Mouse (Mus musculus) embryonic facial prominence, embryonic 15.5 days (tissue): Measurements from ENCODE around the gene Nell1. TPM values are rescaled to one million over a fixed set of nuclear protein-coding genes. Genes with fewer than 3 reads are reported as not detected.
A peak's percentile ranks its signal among the peaks of the same experiment; 100 is the strongest.

ENCODE experiments used
- ATAC-seq: fragments of 200-750 bp; cut with Nextera tagmentation; 2 replicates; pipeline ENCODE4 v1.8.0; 2017; ENCODE audit warnings: low read depth, moderate TSS enrichment; ENCODE audit not compliant: insufficient number of reproducible peaks, low FRiP score, low TSS enrichment
- H3K27ac ChIP-seq: fragments of 300-500 bp; sonication (generic); replicated peaks from 2 replicates; pipeline ENCODE4 v1.5.1; 2015; ENCODE audit warnings: mild to moderate bottlenecking, inconsistent platforms
- H3K27me3 ChIP-seq: fragments of 300-500 bp; sonication (generic); 2 replicates; pipeline ENCODE4 v1.6.1; 2015; ENCODE audit warnings: inconsistent platforms
- H3K36me3 ChIP-seq: fragments of 300-500 bp; sonication (generic); 2 replicates; pipeline ENCODE4 v1.6.1; 2015; ENCODE audit warnings: mild to moderate bottlenecking, inconsistent platforms
- H3K4me1 ChIP-seq: fragments of 300-500 bp; sonication (generic); 2 replicates; pipeline ENCODE4 v1.6.1; 2015; ENCODE audit warnings: inconsistent platforms
- H3K4me2 ChIP-seq: fragments of 300-500 bp; sonication (generic); replicated peaks from 2 replicates; pipeline ENCODE4 v1.6.1; 2015; ENCODE audit warnings: mild to moderate bottlenecking, inconsistent platforms
- H3K4me3 ChIP-seq: fragments of 300-500 bp; sonication (generic); replicated peaks from 2 replicates; pipeline ENCODE4 v1.5.1; 2015; ENCODE audit warnings: mild to moderate bottlenecking, inconsistent platforms
- H3K9ac ChIP-seq: fragments of 300-500 bp; sonication (generic); 2 replicates; pipeline ENCODE4 v1.6.1; 2015; ENCODE audit warnings: inconsistent platforms
- H3K9me3 ChIP-seq: fragments of 300-500 bp; sonication (generic); replicated peaks from 2 replicates; pipeline ENCODE4 v1.6.1; 2016; ENCODE audit warnings: inconsistent platforms
- WGBS: fragments of 180-500 bp; shearing (Covaris S2); methylation state at CpG from one replicate; pipeline ENCODE4 v1.1.7; 2015; 5-methylcytosine and 5-hydroxymethylcytosine counted together
- polyA plus RNA-seq: library from polyadenylated mRNA; unstranded; fragments of >200 nt; fragmentation: Nextera tagmentation; extraction: Ambion mirVana; gene quantifications from 2 replicates; pipeline ENCODE4 v1.2.1, GENCODE M21; 2015

The Nell1 gene
- polyA plus RNA-seq, 1 experiment from 2014 or later: 6.9 TPM

- ATAC-seq: no peak
- Histone ChIP-seq H3K4me1 (no peaks in the 10 kb centered on the region), H3K4me2 (no peak overlapping the region), H3K9me3 (no peaks in the 10 kb centered on the region), H3K9ac (no peak overlapping the region), H3K27ac (no peak overlapping the region), H3K27me3 (no peaks in the 10 kb centered on the region), H3K4me3 (no peak overlapping the region), H3K36me3 (no peaks in the 10 kb centered on the region)
- WGBS: 82% methylated on average over 2 of the region's 2 CpGs
These were observed 10.9 kb upstream of the Nell1 start for GRCm38 (mm10) chr7:49963764-49964163.

- ATAC-seq: no peak
- peaks cover under 1% of the 10 kb centered on the region for H3K4me1 ChIP-seq
- 48% methylated on average over 4 of the region's 4 CpGs for WGBS
These were observed 5.1 kb upstream of the Nell1 start for GRCm38 (mm10) chr7:49969516-49969915.

DNA sequence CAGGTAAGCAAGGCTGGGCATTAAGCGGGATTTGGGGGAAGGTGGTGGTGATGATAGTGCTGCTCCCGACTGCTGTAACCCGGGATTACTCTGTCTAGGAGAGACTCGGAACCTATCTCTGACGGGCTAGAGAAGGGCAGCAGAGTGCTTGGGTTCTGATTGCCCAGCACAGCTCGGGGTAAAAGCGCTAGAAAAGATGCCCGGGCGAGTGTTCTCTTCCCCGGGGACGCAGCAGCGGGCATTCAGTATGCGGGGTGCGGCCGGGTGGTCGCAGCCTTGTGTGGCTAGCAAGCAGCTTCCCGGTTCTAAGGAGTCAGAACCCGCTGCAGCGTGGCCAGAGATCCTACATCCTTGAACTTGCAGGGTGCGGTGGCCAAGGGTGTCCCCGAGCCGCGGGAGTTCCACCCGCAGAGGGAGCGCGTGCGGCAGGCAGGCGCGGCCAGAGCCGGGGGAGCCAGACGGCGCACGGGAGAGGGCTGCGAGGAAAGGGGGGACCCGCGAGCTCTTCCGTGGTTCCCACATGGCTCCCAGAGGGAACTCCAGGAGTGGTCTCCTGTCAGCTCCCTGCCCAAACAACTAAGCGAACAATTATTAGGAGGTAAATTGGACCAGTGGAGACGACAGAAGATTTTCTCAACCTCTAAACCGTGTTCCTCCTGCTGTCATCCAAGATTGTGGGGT, 917 bp downstream of the Nell1 start:
- Histone ChIP-seq H3K4me1 (peaks cover 21% of the 10 kb centered on the region), H3K4me2 (peak overlapping the region; percentile 95), H3K36me3 (no peaks in the 10 kb centered on the region), H3K4me3 (peak overlapping the region; percentile 49), H3K27me3 (peaks cover 60% of the 10 kb centered on the region), H3K9ac (no peak overlapping the region), H3K9me3 (no peaks in the 10 kb centered on the region), H3K27ac (no peak overlapping the region)
- no peak for ATAC-seq
- WGBS: under 1% methylated on average over 40 of the region's 40 CpGs

More at GRCm38 (mm10) chr7:49969516-49969915, 5.1 kb upstream of the Nell1 start:
- Histone ChIP-seq H3K4me2 (no peak overlapping the region), H3K9ac (no peak overlapping the region), H3K27ac (no peak overlapping the region), H3K4me3 (no peak overlapping the region), H3K9me3 (no peaks in the 10 kb centered on the region), H3K36me3 (no peaks in the 10 kb centered on the region), H3K27me3 (peaks cover 23% of the 10 kb centered on the region)

DNA sequence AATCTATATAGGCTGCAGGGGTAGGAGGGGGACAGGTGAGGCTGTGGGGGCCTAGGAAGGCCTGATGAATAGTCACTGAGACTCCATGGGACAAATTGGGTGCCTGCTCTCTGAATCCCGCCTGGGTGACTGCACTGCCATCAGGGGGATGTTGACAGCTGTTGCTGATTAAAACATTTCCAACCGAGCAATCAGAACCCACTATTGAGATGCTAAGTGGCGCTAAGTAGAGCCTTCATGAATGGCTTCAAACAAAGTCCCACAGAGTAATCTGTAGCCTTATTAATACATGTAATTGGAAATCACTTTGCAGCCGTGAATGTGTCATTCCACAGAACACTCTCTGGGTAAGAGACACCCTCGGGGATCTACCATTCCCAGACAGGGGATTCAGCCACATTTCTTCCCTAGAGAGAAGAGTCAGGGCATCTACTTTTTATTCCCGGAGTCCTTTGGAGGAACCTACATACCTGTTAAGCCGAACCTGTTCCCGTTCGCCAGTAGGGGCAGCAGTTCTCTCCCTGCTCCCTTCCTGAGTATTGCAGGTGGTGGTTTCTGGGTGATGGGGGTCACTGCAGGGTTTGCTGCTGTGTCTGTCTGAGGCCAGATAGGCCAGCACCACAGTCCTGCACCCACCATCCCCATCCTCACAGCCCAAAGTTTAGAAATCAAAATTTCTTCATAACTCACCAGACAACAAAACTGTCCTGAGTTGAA, 7.0 kb downstream of the Nell1 start:
- H3K27me3 ChIP-seq: peaks cover 24% of the 10 kb centered on the region
- no peak for ATAC-seq

GRCm38 (mm10) chr7:49984698-49985097, 10.0 kb downstream of the Nell1 start:
- Histone ChIP-seq H3K4me1 (no peaks in the 10 kb centered on the region), H3K4me2 (no peak overlapping the region), H3K9me3 (no peaks in the 10 kb centered on the region), H3K4me3 (no peak overlapping the region), H3K9ac (no peak overlapping the region), H3K36me3 (no peaks in the 10 kb centered on the region), H3K27ac (no peak overlapping the region), H3K27me3 (0 out of 2 replicates have a peak, but pooled peaks cover 9% of the 10 kb centered on the region)
- no peak for ATAC-seq
- WGBS: 28% methylated on average over 6 of the region's 6 CpGs

More for the DNA sequence above, 7.0 kb downstream of the Nell1 start:
- no peak overlapping the region for H3K9ac ChIP-seq
- H3K36me3 ChIP-seq: no peaks in the 10 kb centered on the region
- 11% methylated on average over 9 of the region's 9 CpGs for WGBS
- H3K9me3 ChIP-seq: no peaks in the 10 kb centered on the region
- no peak overlapping the region for H3K4me3 ChIP-seq
- no peaks in the 10 kb centered on the region; the same call in 1 of the 2 replicates for H3K4me1 ChIP-seq
- no peak overlapping the region for H3K4me2 ChIP-seq
- no peak overlapping the region for H3K27ac ChIP-seq

- Histone ChIP-seq H3K9ac (no peak overlapping the region), H3K27ac (no peak overlapping the region), H3K9me3 (no peaks in the 10 kb centered on the region), H3K27me3 (0 out of 2 replicates have a peak, but pooled peaks cover 9% of the 10 kb centered on the region), H3K4me2 (no peak overlapping the region), H3K4me1 (no peaks in the 10 kb centered on the region), H3K36me3 (no peaks in the 10 kb centered on the region), H3K4me3 (no peak overlapping the region)
- 90% methylated on average over 8 of the region's 8 CpGs for WGBS
- no peak for ATAC-seq
These were observed 11.3 kb downstream of the Nell1 start for GRCm38 (mm10) chr7:49985947-49986346.

DNA sequence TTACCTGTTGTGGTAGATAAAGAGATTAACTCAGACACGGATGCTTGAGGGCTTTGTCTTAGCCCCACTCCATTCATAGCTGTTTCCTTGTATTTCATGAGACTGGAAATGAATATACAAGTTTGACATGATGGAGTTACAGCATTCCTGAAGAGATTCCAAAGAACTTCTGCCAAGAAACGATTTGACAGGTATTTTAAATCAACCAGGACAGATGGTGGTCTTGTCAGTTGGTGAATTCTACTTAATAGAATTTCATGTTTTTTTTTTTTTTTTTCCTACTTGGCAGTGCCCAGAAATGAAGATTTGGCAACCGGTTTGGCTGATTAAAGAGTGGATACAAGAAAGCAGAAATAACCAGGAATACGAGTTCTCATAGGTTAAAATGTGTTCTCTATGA, 24.7 kb downstream of the Nell1 start:
- no peak overlapping the region for H3K27ac ChIP-seq
- 63% methylated on average over 4 of the region's 4 CpGs for WGBS
- no peaks in the 10 kb centered on the region for H3K27me3 ChIP-seq
- H3K4me1 ChIP-seq: no peaks in the 10 kb centered on the region
- H3K9ac ChIP-seq: no peak overlapping the region
- H3K4me3 ChIP-seq: no peak overlapping the region
- H3K4me2 ChIP-seq: no peak overlapping the region
- no peak for ATAC-seq
- no peaks in the 10 kb centered on the region for H3K36me3 ChIP-seq
- H3K9me3 ChIP-seq: no peaks in the 10 kb centered on the region

DNA sequence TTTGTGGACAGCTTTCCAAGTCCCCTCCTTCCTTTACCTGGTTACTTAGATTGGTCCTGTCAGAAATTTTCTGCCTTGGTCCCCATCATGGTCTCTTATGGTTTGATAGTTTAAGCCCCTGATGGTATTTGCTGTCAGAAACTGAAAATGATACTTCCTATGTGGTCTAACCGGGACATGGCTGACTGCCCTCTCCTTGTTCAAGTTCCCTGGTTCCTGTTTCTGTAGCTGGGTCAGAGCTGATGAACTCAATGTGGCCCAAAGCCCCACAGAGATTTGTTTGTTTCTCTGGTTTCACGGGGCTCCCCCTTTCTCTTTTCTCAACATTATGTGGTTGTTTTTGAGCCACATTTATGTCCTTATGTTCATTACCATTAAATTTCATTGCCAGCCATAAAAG, 30.6 kb downstream of the Nell1 start:
- 48% methylated on average over 2 of the region's 2 CpGs for WGBS
- Histone ChIP-seq H3K27ac (no peak overlapping the region), H3K4me2 (no peak overlapping the region), H3K9ac (no peak overlapping the region), H3K27me3 (no peaks in the 10 kb centered on the region), H3K36me3 (no peaks in the 10 kb centered on the region), H3K4me1 (no peaks in the 10 kb centered on the region), H3K9me3 (no peaks in the 10 kb centered on the region), H3K4me3 (no peak overlapping the region)
- no peak for ATAC-seq

- no peak for ATAC-seq
- no peaks in the 10 kb centered on the region for H3K9me3 ChIP-seq
- 70% methylated on average over 13 of the region's 13 CpGs for WGBS
- H3K4me2 ChIP-seq: no peak overlapping the region
- H3K4me1 ChIP-seq: no peaks in the 10 kb centered on the region
- no peaks in the 10 kb centered on the region for H3K36me3 ChIP-seq
- no peak overlapping the region for H3K4me3 ChIP-seq
- H3K9ac ChIP-seq: no peak overlapping the region
- no peak overlapping the region for H3K27ac ChIP-seq
- H3K27me3 ChIP-seq: no peaks in the 10 kb centered on the region
These were observed 60.8 kb downstream of the Nell1 start for GRCm38 (mm10) chr7:50035187-50036153.

GRCm38 (mm10) chr7:50041112-50041511, 66.4 kb downstream of the Nell1 start:
- H3K27ac ChIP-seq: no peak overlapping the region
- 21% methylated on average over 6 of the region's 6 CpGs for WGBS
- H3K9ac ChIP-seq: no peak overlapping the region
- no peak for ATAC-seq
- H3K4me3 ChIP-seq: no peak overlapping the region
- no peak overlapping the region for H3K4me2 ChIP-seq
- no peaks in the 10 kb centered on the region for H3K4me1 ChIP-seq
- no peaks in the 10 kb centered on the region for H3K27me3 ChIP-seq
- no peaks in the 10 kb centered on the region for H3K36me3 ChIP-seq
- H3K9me3 ChIP-seq: no peaks in the 10 kb centered on the region

DNA sequence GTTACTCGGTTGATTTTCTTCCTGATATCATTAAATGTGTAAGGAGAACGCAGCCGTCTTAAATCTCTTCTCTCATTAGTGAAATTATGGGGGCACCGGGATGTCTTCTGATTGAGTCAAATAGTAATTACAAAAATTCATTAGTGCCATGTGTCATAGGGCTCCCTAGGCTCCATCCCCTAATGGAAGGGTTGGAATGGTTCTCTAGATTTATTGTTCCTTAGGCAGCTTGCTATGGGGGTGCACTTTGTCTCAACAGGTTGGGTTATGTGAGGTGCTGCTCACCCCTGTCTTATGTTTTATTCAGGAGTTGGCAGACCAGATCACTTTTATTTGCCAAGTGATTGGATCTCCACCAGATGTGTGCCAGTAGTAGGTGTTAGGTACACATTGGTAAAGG, 75.5 kb downstream of the Nell1 start:
- H3K4me1 ChIP-seq: no peaks in the 10 kb centered on the region
- H3K4me3 ChIP-seq: no peak overlapping the region
- H3K4me2 ChIP-seq: no peak overlapping the region
- 74% methylated on average over 4 of the region's 4 CpGs for WGBS
- no peak overlapping the region for H3K9ac ChIP-seq
- no peaks in the 10 kb centered on the region for H3K36me3 ChIP-seq
- no peak for ATAC-seq
- no peaks in the 10 kb centered on the region for H3K9me3 ChIP-seq
- H3K27me3 ChIP-seq: no peaks in the 10 kb centered on the region
- no peak overlapping the region for H3K27ac ChIP-seq
